Mouse (Mus musculus) ES-E14 (cell line): ENCODE results near the gene Zfhx3.

Experiments used
- CHD2 ChIP-seq: IDR thresholded peaks from 2 replicates; pipeline ENCODE4 v1.6.1; 2014; ENCODE audit warnings: mild to moderate bottlenecking, low read depth, low read length, inconsistent platforms
- ZC3H11A ChIP-seq: IDR thresholded peaks from 2 replicates; pipeline ENCODE4 v1.6.1; 2012; ENCODE audit warnings: low read depth, mild to moderate bottlenecking, inconsistent platforms, low read length, borderline replicate concordance

- TF ChIP-seq ZC3H11A (no peak), CHD2 (no peak)
Observed at GRCm38 (mm10) chr8:108246934-108247417, 304.5 kb downstream of the Zfhx3 start.
